Mouse (Mus musculus): ENCODE measurements at regions not wholly inside any gene's neighbourhood (a gene's known extent, or its start where the extent isn't known, plus 50 kb on each side); places are given as distances from the start of the nearest gene placed in this dataset.

DNA sequence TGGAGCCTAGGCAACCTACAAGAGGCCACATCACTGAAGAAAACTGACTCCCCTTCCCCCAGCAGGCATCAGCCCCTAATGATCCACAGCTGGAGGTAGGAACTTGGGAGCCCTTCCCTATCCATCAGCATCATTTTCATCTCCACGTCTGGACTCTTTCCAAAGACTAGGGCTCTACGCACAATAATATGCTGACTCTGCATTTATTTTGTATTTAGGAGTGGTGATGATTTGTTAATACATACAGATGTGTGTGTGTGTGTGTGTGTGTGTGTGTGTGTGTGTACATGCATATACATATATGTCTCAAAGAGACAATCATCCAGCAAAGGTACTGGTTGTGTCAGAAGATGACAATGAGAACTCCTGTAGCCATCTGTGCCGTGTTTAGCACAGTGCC is 251.2 kb downstream of the Xpnpep1 start:
- no peak overlapping the region for H3K4me3 ChIP-seq (ENCODE audit: low read depth, low read length)
- no peak overlapping the region for H3K27ac ChIP-seq (ENCODE audit: low read depth, low read length)
- H3K4me2 ChIP-seq (replicated peaks; ENCODE audit: low read depth), result no peak overlapping the region
- ATAC-seq, result no peak
- no peaks in the 10 kb centered on the region for H3K4me1 ChIP-seq (replicated peaks; ENCODE audit: control insufficient read depth, insufficient read depth, low read length)
- no peaks in the 10 kb centered on the region for H3K27me3 ChIP-seq (replicated peaks; ENCODE audit: control insufficient read depth, insufficient read depth, low read length)
- no peaks in the 10 kb centered on the region for H3K9me3 ChIP-seq (ENCODE audit: control insufficient read depth)
- H3K9ac ChIP-seq (ENCODE audit: low read depth, low read length), result no peak overlapping the region
- no peaks in the 10 kb centered on the region for H3K36me3 ChIP-seq (ENCODE audit: control insufficient read depth, insufficient read depth)
- WGBS, result 84% methylated on average over 3 of the region's 3 CpGs
- no peak for TF ChIP-seq CTCF (IDR thresholded peaks at IDR 0.05; ENCODE audit: low read depth)

DNA sequence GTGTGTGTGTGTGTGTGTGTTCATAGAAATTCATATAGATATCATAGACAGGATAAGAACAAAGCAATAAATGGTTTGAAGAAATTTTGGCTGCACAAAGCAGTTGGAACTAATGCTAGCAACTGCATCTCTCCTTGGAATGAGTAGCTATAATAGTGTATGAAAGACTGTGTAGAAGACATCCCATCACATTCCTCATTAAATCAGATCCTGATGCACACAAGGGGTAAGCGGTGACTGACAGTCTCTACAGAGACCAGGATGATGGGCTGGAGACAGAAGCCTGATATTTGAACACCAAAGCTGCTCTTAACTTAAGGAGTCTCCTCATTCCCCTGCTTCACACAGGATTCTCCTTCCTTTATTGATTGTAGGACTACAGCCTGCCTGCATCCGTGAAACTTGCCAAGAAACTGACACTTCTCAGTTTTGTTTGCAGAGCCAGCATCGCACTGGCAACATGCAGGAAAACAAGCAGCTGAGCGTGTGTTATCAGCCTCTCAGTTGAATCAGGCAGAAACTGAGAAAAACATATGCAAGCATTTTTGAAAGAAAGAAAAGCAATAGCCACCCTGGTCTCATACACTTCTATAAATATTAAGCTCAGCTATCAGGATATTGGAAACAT is 271.1 kb downstream of the Xpnpep1 start:
- Histone ChIP-seq H3K9me3 (ENCODE audit: control insufficient read depth) (no peaks in the 10 kb centered on the region), H3K4me3 (ENCODE audit: low read depth, low read length) (no peak overlapping the region), H3K27ac (ENCODE audit: low read depth, low read length) (no peak overlapping the region), H3K36me3 (ENCODE audit: control insufficient read depth, insufficient read depth) (no peaks in the 10 kb centered on the region), H3K9ac (ENCODE audit: low read depth, low read length) (no peak overlapping the region), H3K4me2 (replicated peaks; ENCODE audit: low read depth) (no peak overlapping the region), H3K27me3 (replicated peaks; ENCODE audit: control insufficient read depth, insufficient read depth, low read length) (no peaks in the 10 kb centered on the region), H3K4me1 (replicated peaks; ENCODE audit: control insufficient read depth, insufficient read depth, low read length) (no peaks in the 10 kb centered on the region)
- no peak for ATAC-seq
- no peak for TF ChIP-seq CTCF (IDR thresholded peaks at IDR 0.05; ENCODE audit: low read depth)
- 54% methylated on average over 4 of the region's 4 CpGs for WGBS

DNA sequence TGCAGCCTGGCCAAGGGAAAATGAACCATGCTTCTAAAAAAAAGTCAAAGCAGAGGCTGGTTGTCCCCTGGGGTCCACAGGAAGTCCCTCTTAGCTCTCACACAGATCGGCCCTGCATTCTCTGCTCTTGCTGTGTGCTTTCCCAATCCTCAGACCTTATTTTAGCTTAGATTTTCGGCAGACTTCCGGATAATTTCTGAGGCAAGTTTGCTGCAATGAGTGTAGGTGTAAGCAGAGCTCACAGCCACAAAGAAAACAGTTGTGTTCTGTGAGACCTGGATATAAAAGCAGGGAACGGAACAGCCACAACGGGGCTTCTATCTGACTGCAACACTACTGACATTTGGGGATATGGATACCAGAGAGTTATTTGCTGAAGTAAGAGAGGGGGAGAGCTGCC is 271.9 kb downstream of the Xpnpep1 start:
- no peak overlapping the region for H3K4me3 ChIP-seq (ENCODE audit: low read depth, low read length)
- H3K36me3 ChIP-seq (ENCODE audit: control insufficient read depth, insufficient read depth), result no peaks in the 10 kb centered on the region
- H3K4me2 ChIP-seq (replicated peaks; ENCODE audit: low read depth), result no peak overlapping the region
- no peaks in the 10 kb centered on the region for H3K27me3 ChIP-seq (replicated peaks; ENCODE audit: control insufficient read depth, insufficient read depth, low read length)
- no peaks in the 10 kb centered on the region for H3K9me3 ChIP-seq (ENCODE audit: control insufficient read depth)
- no peak for TF ChIP-seq CTCF (IDR thresholded peaks at IDR 0.05; ENCODE audit: low read depth)
- H3K4me1 ChIP-seq (replicated peaks; ENCODE audit: control insufficient read depth, insufficient read depth, low read length), result no peaks in the 10 kb centered on the region
- 82% methylated on average over 5 of the region's 5 CpGs for WGBS
- no peak overlapping the region for H3K27ac ChIP-seq (ENCODE audit: low read depth, low read length)
- H3K9ac ChIP-seq (ENCODE audit: low read depth, low read length), result no peak overlapping the region
- no peak for ATAC-seq

DNA sequence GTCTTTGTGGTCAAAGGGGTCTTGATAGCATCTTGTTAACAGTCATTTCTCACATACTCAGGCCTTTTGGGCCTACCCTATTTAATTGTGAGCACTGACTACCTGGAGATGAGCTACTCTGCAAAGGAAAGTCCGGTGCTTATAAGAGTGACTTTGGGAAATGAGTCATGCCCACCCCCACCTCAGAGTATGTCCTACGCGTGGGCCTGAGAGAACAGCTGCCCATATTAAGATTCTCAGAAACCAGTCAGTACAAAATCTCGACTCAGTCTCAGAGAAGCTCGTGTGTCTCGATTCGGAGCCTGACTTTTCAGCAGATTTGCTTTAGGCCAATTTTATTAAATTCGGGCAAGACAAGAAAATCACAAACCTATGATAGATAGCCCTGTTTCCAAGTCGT is 301.1 kb downstream of the Xpnpep1 start:
- TF ChIP-seq CTCF (IDR thresholded peaks at IDR 0.05; ENCODE audit: low read depth), result no peak
- no peaks in the 10 kb centered on the region for H3K9me3 ChIP-seq (ENCODE audit: control insufficient read depth)
- WGBS, result 93% methylated on average over 9 of the region's 9 CpGs

DNA sequence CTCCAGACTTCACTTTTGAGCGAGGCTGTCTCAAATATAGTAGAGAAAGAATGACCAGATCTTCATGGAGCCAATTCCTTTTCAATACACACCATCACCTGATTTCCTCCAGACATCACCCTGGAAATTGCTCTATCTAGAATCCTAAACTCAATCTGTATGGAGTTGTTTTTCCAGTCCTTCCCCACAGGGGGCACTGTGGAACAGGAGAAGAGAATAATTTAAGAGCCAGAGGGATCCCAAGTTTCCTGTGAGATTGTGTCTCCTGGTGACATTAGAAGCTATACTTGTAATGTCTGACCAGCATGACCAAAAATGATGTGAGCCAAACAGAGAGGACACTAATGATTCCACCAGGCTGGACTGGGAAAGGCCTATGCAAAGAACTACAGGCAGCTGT is 318.2 kb downstream of the Xpnpep1 start:
- peak; percentile 51 for TF ChIP-seq CTCF (IDR thresholded peaks at IDR 0.05; ENCODE audit: low read depth)
- Histone ChIP-seq H3K36me3 (ENCODE audit: control insufficient read depth, insufficient read depth) (no peaks in the 10 kb centered on the region), H3K4me3 (ENCODE audit: low read depth, low read length) (no peak overlapping the region), H3K4me2 (replicated peaks; ENCODE audit: low read depth) (no peak overlapping the region), H3K4me1 (replicated peaks; ENCODE audit: control insufficient read depth, insufficient read depth, low read length) (no peaks in the 10 kb centered on the region), H3K9me3 (ENCODE audit: control insufficient read depth) (no peaks in the 10 kb centered on the region), H3K27me3 (replicated peaks; ENCODE audit: control insufficient read depth, insufficient read depth, low read length) (no peaks in the 10 kb centered on the region), H3K27ac (ENCODE audit: low read depth, low read length) (no peak overlapping the region), H3K9ac (ENCODE audit: low read depth, low read length) (no peak overlapping the region)
- ATAC-seq, result no peak
- 24% methylated on average over 1 of the region's 1 CpGs for WGBS

More for the DNA sequence above, 301.1 kb downstream of the Xpnpep1 start:
- Histone ChIP-seq H3K4me1 (replicated peaks; ENCODE audit: control insufficient read depth, insufficient read depth, low read length) (no peaks in the 10 kb centered on the region), H3K9ac (ENCODE audit: low read depth, low read length) (no peak overlapping the region), H3K27ac (ENCODE audit: low read depth, low read length) (no peak overlapping the region), H3K27me3 (replicated peaks; ENCODE audit: control insufficient read depth, insufficient read depth, low read length) (no peaks in the 10 kb centered on the region), H3K4me2 (replicated peaks; ENCODE audit: low read depth) (no peak overlapping the region), H3K36me3 (ENCODE audit: control insufficient read depth, insufficient read depth) (no peaks in the 10 kb centered on the region), H3K4me3 (ENCODE audit: low read depth, low read length) (no peak overlapping the region)
- ATAC-seq, result no peak

DNA sequence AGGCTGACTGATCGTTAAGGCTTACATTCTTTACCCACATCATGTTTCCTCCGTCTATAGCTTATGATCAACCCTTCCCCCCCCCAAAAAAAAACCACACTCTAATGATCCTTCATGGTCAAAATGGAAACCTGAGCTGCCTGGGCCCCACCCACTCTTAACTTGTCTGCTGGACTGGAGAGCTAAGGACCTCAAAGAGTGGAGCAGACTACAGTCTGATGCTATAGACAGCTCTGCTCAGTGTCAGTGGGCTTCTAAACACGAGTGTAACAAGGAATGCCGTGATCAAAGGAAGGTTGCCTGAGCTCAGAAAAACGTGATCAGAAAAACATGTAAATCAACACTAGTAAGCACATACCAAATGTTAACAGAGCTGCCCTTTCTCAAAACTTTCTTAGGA is 324.7 kb downstream of the Xpnpep1 start:
- no peaks in the 10 kb centered on the region for H3K27me3 ChIP-seq (replicated peaks; ENCODE audit: control insufficient read depth, insufficient read depth, low read length)
- TF ChIP-seq CTCF (IDR thresholded peaks at IDR 0.05; ENCODE audit: low read depth), result no peak
- no peak for ATAC-seq
- no peak overlapping the region for H3K4me2 ChIP-seq (replicated peaks; ENCODE audit: low read depth)
- H3K4me3 ChIP-seq (ENCODE audit: low read depth, low read length), result no peak overlapping the region
- no peak overlapping the region for H3K9ac ChIP-seq (ENCODE audit: low read depth, low read length)
- WGBS, result 57% methylated on average over 5 of the region's 5 CpGs
- no peak overlapping the region for H3K27ac ChIP-seq (ENCODE audit: low read depth, low read length)
- H3K4me1 ChIP-seq (replicated peaks; ENCODE audit: control insufficient read depth, insufficient read depth, low read length), result no peaks in the 10 kb centered on the region
- no peaks in the 10 kb centered on the region for H3K9me3 ChIP-seq (ENCODE audit: control insufficient read depth)
- no peaks in the 10 kb centered on the region for H3K36me3 ChIP-seq (ENCODE audit: control insufficient read depth, insufficient read depth)

DNA sequence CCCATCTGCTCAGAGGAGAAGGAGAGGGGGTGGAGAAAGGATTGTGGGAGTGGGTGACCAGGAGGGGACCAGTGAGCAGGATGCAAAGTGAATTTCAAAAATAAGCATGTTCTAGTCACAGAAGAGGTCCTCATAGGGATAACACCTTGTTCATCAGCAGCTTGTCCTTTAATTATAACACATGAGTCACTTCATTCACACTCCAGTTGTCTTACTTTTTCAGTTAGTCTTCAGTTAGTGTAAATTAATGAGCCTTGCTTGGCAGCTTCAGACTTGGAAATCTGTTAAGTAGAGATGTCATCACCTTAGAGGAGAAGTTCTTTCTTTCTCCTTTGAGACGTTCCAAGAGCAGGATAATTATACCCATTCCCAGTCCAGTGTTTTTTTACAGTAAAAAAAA is 332.3 kb downstream of the Xpnpep1 start:
- H3K4me1 ChIP-seq (replicated peaks; ENCODE audit: control insufficient read depth, insufficient read depth, low read length), result no peaks in the 10 kb centered on the region
- H3K27me3 ChIP-seq (replicated peaks; ENCODE audit: control insufficient read depth, insufficient read depth, low read length), result no peaks in the 10 kb centered on the region
- no peak overlapping the region for H3K9ac ChIP-seq (ENCODE audit: low read depth, low read length)
- no peaks in the 10 kb centered on the region for H3K36me3 ChIP-seq (ENCODE audit: control insufficient read depth, insufficient read depth)
- H3K9me3 ChIP-seq (ENCODE audit: control insufficient read depth), result no peaks in the 10 kb centered on the region
- no peak for ATAC-seq
- H3K4me3 ChIP-seq (ENCODE audit: low read depth, low read length), result no peak overlapping the region
- 88% methylated on average over 1 of the region's 1 CpGs for WGBS
- no peak overlapping the region for H3K4me2 ChIP-seq (replicated peaks; ENCODE audit: low read depth)
- H3K27ac ChIP-seq (ENCODE audit: low read depth, low read length), result no peak overlapping the region
- no peak for TF ChIP-seq CTCF (IDR thresholded peaks at IDR 0.05; ENCODE audit: low read depth)

Data from intestine, postnatal 0 days (tissue).